9 mouse cellular contexts compared by ENCODE assay signal in the genomic region with DNA sequence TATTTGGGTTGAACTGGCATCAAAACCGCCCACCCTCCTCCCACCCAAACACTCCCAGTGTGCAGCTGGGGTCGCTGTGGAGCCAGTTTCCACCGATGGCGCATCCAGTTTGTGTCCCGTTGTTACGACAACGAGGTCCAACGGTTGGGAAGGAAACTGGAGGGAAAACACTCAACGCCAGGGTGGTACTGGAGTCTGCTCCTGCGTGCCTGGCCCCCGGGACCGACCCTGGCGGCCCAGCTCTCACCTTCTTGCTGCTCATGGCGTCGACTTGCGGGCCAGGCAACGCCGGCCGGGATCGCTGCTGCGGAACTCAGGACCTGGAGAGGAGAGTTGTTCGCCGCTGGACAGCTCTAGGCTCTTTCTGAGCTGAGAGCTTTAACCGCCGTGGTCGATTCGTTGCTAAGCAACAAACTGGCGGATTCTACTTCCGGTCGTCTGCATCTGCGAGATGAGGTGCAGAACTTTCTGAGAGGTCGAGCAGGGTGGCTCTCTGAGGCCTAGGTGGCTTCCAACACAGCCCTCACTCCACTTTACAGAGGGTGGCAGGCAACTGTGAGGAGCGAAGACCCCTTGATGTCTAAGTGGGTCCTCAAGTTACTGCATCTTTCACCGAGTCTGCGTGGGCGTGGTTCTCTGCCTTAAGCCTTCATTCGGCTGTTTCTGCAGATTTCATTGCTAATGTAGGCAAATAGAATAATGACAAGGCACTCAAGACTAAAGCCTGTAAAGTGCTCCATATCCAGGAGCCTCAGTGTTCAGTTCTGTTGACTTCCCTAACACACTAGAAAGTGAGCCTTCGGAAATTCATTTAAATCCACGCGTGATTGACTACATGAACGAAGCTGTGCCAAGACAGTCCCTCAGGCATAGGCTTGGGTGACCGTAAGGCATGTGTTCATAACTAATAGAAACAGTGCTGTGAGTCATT. TPM values are rescaled to one million over a fixed set of nuclear protein-coding genes. Genes with fewer than 3 reads are reported as not detected.
DNase-seq lines count a peak whose midpoint lies in the region; ATAC-seq and TF ChIP-seq lines count a peak whose summit lies in the region.
"Had no signal": no experiment of that assay in that cellular context is flagged by ENCODE, and none has a peak within 500 bp of the region (broad histone marks: within the 10 kb centered on the region; RNA-seq: fewer than 3 reads in every experiment).

Gene Dnah7a, minus strand, starts transcription at position 354 of the 931 bp plus-strand sequence.

- peak within 1 kb of the TSS; percentile 40; the same call in 1 of the 2 replicates for H3K27ac ChIP-seq in midbrain, embryonic 11.5 days (ENCODE audit: low read depth, low read length)
- no peak within 1 kb of the TSS for H3K27ac ChIP-seq in small intestine, adult 2 months (ENCODE audit: insufficient read depth, low read depth, low read length)

- intact Hi-C loops in left cerebral cortex, postnatal 36 days (cut with DNase I): no loop called here

- peak within 1 kb of the TSS; percentile 70 for H3K4me2 ChIP-seq in midbrain, embryonic 11.5 days

- H3K27me3 ChIP-seq in midbrain, embryonic 11.5 days (ENCODE audit: control insufficient read depth, insufficient read depth, low read length): no peaks in the 10 kb centered on the region
- no peaks in the 10 kb centered on the region for H3K27me3 ChIP-seq in small intestine, adult 2 months (ENCODE audit: control insufficient read depth, insufficient read depth, low read length)

- peaks cover 3% of the 10 kb centered on the region; the same call in 1 of the 2 replicates for H3K4me1 ChIP-seq in midbrain, embryonic 11.5 days (ENCODE audit: control insufficient read depth, insufficient read depth, low read length)
- H3K4me1 ChIP-seq in small intestine, adult 2 months (ENCODE audit: control insufficient read depth, insufficient read depth, insufficient read length, low read length): peaks cover 4% of the 10 kb centered on the region

- no peak for TF ChIP-seq POLR2A in small intestine, adult 2 months (IDR thresholded peaks at IDR 0.05; ENCODE audit: low read depth, low read length)

- 14% methylated on average over 42 of the region's 42 CpGs for WGBS in midbrain, embryonic 11.5 days
- 19% methylated on average over 42 of the region's 42 CpGs for WGBS in small intestine, adult 2 months

- no peak for TF ChIP-seq CTCF in small intestine, adult 2 months (IDR thresholded peaks at IDR 0.05; ENCODE audit: extremely low read depth, insufficient read length, insufficient replicate concordance, low read depth, low read length)

- peak; percentile 47; the same call in 1 of the 2 replicates for ATAC-seq in cerebellum, adult (ENCODE audit: insufficient number of reproducible peaks, low FRiP score, low TSS enrichment)
- peak; percentile 91 for ATAC-seq in midbrain, embryonic 11.5 days (ENCODE audit: low FRiP score)

- no peaks in the 10 kb centered on the region for H3K9me3 ChIP-seq in midbrain, embryonic 11.5 days (ENCODE audit: control insufficient read depth, low read length)

- H3K36me3 ChIP-seq in midbrain, embryonic 11.5 days (ENCODE audit: control insufficient read depth, insufficient read depth, low read length): no peaks in the 10 kb centered on the region
- no peaks in the 10 kb centered on the region for H3K36me3 ChIP-seq in small intestine, adult 2 months (ENCODE audit: control insufficient read depth, insufficient read depth, low read length)

- peak within 1 kb of the TSS; percentile 67 for H3K9ac ChIP-seq in midbrain, embryonic 11.5 days (ENCODE audit: low read length)

- DNase-seq in cerebellum, adult 8-10 months: no peak
- DNase-seq in cerebellum, adult 9-11 months: peak; percentile 3
- peak; percentile 39 to 50 for DNase-seq in frontal cortex, postnatal 14 days (ENCODE audit: low spot score in 2 of 2)
- peak; percentile 58 for DNase-seq in hindlimb bud, embryonic 11.5 days (ENCODE audit: extremely low spot score, low read depth, low spot score)
- DNase-seq in left cerebral cortex, postnatal 36 days (ENCODE audit: low spot score in 2 of 2): peak; percentile 67 to 68
- peak; percentile 98 for DNase-seq in midbrain, embryonic 11.5 days (ENCODE audit: low spot score, missing footprints)

- peak within 1 kb of the TSS; percentile 47 for H3K4me3 ChIP-seq in midbrain, embryonic 11.5 days (ENCODE audit: low read depth, low read length)
- H3K4me3 ChIP-seq in small intestine, adult 2 months (ENCODE audit: low read depth, low read length): peak within 1 kb of the TSS; percentile 54
- H3K4me3 ChIP-seq: myocyte had no signal

RNA-seq across cellular contexts. Expression of gene Dnah7a, which starts in this region (rescaled TPM):
- 1 to 10 TPM; 6.1 to 7.3 TPM for total RNA-seq in left cerebral cortex, postnatal 36 days (2021)
- polyA plus RNA-seq in midbrain, embryonic 11.5 days (2014; fragmentation: Nextera tagmentation; extraction: Ambion mirVana): 6.9 and 10.1 TPM in 2 replicates
- not detected in 2 replicates for polyA plus RNA-seq in small intestine, adult 2 months (2012; rRNA removed)
- polyA plus RNA-seq: myocyte had no signal
